Comparison of ENCODE assay signal across 8 mouse cellular contexts in genomic region chr5:118027698-118028190, GRCm38 (mm10). TPM values are rescaled to one million over a fixed set of nuclear protein-coding genes. Genes with fewer than 3 reads are reported as not detected.
DNase-seq lines count a peak whose midpoint lies in the region; ATAC-seq and TF ChIP-seq lines count a peak whose summit lies in the region.

TSS of gene Tesc (plus strand) at chr5:118027743.

- 1% methylated on average over 59 of the region's 63 CpGs for WGBS in lung, adult 2 months
- under 1% methylated on average over 53 of the region's 63 CpGs for WGBS in forebrain, embryonic 16.5 days
- under 1% methylated on average over 55 of the region's 63 CpGs for WGBS in intestine, embryonic 16.5 days

- DNase-seq in lung, adult 2 months = peak; percentile 25
- no peak for DNase-seq in lung, postnatal 36 days
- DNase-seq in adrenal gland, postnatal 36 days = peak; percentile 71
- DNase-seq in thymus, postnatal 25 days = peak; percentile 38
- DNase-seq in c-Kit-positive CD71-positive TER-119-positive erythroid progenitor cells, embryonic 14.5 days (ENCODE audit: low spot score) = no peak

- no peak within 1 kb of the TSS for H3K27ac ChIP-seq in forebrain, embryonic 16.5 days (ENCODE audit: low read length)
- no peak within 1 kb of the TSS for H3K27ac ChIP-seq in intestine, embryonic 16.5 days (ENCODE audit: low read length)

- H3K27me3 ChIP-seq in forebrain, embryonic 16.5 days (replicated peaks; ENCODE audit: control insufficient read depth, insufficient read depth, low read length) = peaks cover 31% of the 10 kb centered on the region
- peaks cover 45% of the 10 kb centered on the region for H3K27me3 ChIP-seq in intestine, embryonic 16.5 days (replicated peaks; ENCODE audit: control insufficient read depth, insufficient read depth, low read length)
- peaks cover 29% of the 10 kb centered on the region for H3K27me3 ChIP-seq in megakaryocyte, embryonic 14.5 days (replicated peaks)

- H3K9ac ChIP-seq in forebrain, embryonic 16.5 days (replicated peaks; ENCODE audit: low read depth, low read length) = peak within 1 kb of the TSS; percentile 71
- peak within 1 kb of the TSS; percentile 60 for H3K9ac ChIP-seq in intestine, embryonic 16.5 days (ENCODE audit: low read depth, low read length)

- no peak for TF ChIP-seq CTCF in lung, adult 2 months (IDR thresholded peaks at IDR 0.05; ENCODE audit: insufficient read depth, low read length)

- no peaks in the 10 kb centered on the region for H3K9me3 ChIP-seq in forebrain, embryonic 16.5 days (ENCODE audit: control insufficient read depth, low read length)
- no peaks in the 10 kb centered on the region for H3K9me3 ChIP-seq in intestine, embryonic 16.5 days (ENCODE audit: control insufficient read depth, low read length)
- H3K9me3 ChIP-seq in megakaryocyte, embryonic 14.5 days = no peaks in the 10 kb centered on the region

- no peak for TF ChIP-seq POLR2A in lung, adult 2 months (IDR thresholded peaks at IDR 0.05; ENCODE audit: borderline replicate concordance, extremely low read depth, low read depth, low read length)

- H3K36me3 ChIP-seq in forebrain, embryonic 16.5 days (ENCODE audit: control insufficient read depth, insufficient read depth) = no peaks in the 10 kb centered on the region
- no peaks in the 10 kb centered on the region for H3K36me3 ChIP-seq in intestine, embryonic 16.5 days (ENCODE audit: control insufficient read depth, insufficient read depth, low read length)
- H3K36me3 ChIP-seq in megakaryocyte, embryonic 14.5 days (replicated peaks; ENCODE audit: low read length) = peaks cover 21% of the 10 kb centered on the region

- H3K4me2 ChIP-seq in forebrain, embryonic 16.5 days (ENCODE audit: low read length) = peak within 1 kb of the TSS; percentile 99
- peak within 1 kb of the TSS; percentile 99 for H3K4me2 ChIP-seq in intestine, embryonic 16.5 days (ENCODE audit: low read depth, low read length)

- peaks cover 6% of the 10 kb centered on the region for H3K4me1 ChIP-seq in lung, adult 2 months (ENCODE audit: control insufficient read depth, insufficient read depth, low read length)
- peaks cover 39% of the 10 kb centered on the region for H3K4me1 ChIP-seq in forebrain, embryonic 16.5 days (replicated peaks; ENCODE audit: control insufficient read depth, insufficient read depth, low read length)
- peaks cover 28% of the 10 kb centered on the region for H3K4me1 ChIP-seq in intestine, embryonic 16.5 days (ENCODE audit: control insufficient read depth, insufficient read depth, low read length)
- peaks cover 78% of the 10 kb centered on the region for H3K4me1 ChIP-seq in megakaryocyte, embryonic 14.5 days

- H3K4me3 ChIP-seq in lung, adult 2 months (replicated peaks; ENCODE audit: extremely low read depth, low read depth, low read length) = peak within 1 kb of the TSS; percentile 15
- H3K4me3 ChIP-seq in forebrain, embryonic 16.5 days (replicated peaks; ENCODE audit: low read length) = peak within 1 kb of the TSS; percentile 68
- peak within 1 kb of the TSS; percentile 69 for H3K4me3 ChIP-seq in intestine, embryonic 16.5 days (ENCODE audit: low read length)
- peak within 1 kb of the TSS; percentile 100 for H3K4me3 ChIP-seq in megakaryocyte, embryonic 14.5 days (replicated peaks)

- peak; percentile 24; the same call in 1 of the 2 replicates for ATAC-seq in forebrain, embryonic 16.5 days
- ATAC-seq in intestine, embryonic 16.5 days = no peak

RNA-seq across cellular contexts. Expression of gene Tesc, which starts in this region (rescaled TPM):
- 5.0 and 6.1 TPM in 2 replicates for polyA plus RNA-seq in lung, adult 2 months (2012; rRNA removed)
- 100 to 1,000 TPM; 112 to 175 TPM for total RNA-seq in adrenal gland, postnatal 36 days (2021)
- 7.7 and 10.3 TPM in 2 replicates for polyA plus RNA-seq in forebrain, embryonic 16.5 days (2015; fragmentation: Nextera tagmentation; extraction: Ambion mirVana)
- 3.6 and 4.0 TPM in 2 replicates for polyA plus RNA-seq in intestine, embryonic 16.5 days (2015; fragmentation: Nextera tagmentation; extraction: Ambion mirVana)
- 940 and 1,036 TPM in 2 replicates for polyA plus RNA-seq in megakaryocyte, embryonic 14.5 days (2012; ENCODE audit: insufficient read depth, low replicate concordance)

Comparison
In these comparisons a context has a peak if more than half of its experiments do, and no peak if none do; other contexts are left out.
1. RNA of gene Tesc (polyA plus RNA-seq): 940 to 1,036 TPM in megakaryocyte, embryonic 14.5 days; 7.7 to 10.3 TPM in forebrain, embryonic 16.5 days, 5.0 to 6.1 TPM in lung, adult 2 months and 3.6 to 4.0 TPM in intestine, embryonic 16.5 days; every median in the first group is over 10 times any median in the second.
2. DNase-seq: peak in lung, adult 2 months (single experiment), adrenal gland, postnatal 36 days (2 of 2) and thymus, postnatal 25 days (single experiment); none in lung, postnatal 36 days (single experiment) and c-Kit-positive CD71-positive TER-119-positive erythroid progenitor cells, embryonic 14.5 days (single experiment).
3. H3K4me3 ChIP-seq: peak in every context shown above with its lines; median percentile 100 in megakaryocyte, embryonic 14.5 days; 69 in intestine, embryonic 16.5 days; 68 in forebrain, embryonic 16.5 days; 15 in lung, adult 2 months.